Mouse (Mus musculus) midbrain, postnatal 0 days (tissue): ENCODE measurements at regions not wholly inside any gene's neighbourhood (a gene's known extent, or its start where the extent isn't known, plus 50 kb on each side); places are given as distances from the start of the nearest gene placed in this dataset.

ENCODE experiments used
- ATAC-seq: fragments of 200-750 bp; cut with Nextera tagmentation; 2 replicates; pipeline ENCODE4 v1.8.0; 2017; ENCODE audit warnings: moderate number of reproducible peaks, mild to moderate bottlenecking, moderate TSS enrichment, moderate library complexity; ENCODE audit not compliant: low FRiP score
- DNase-seq: peaks from one replicate; pipeline ENCODE4 v3.0.0-alpha.2; 2015; ENCODE audit warnings: low spot score
- H3K27ac ChIP-seq: fragments of 300-500 bp; sonication (generic); 2 replicates; pipeline ENCODE4 v1.5.1; 2014; ENCODE audit warnings: low read depth, mild to moderate bottlenecking, low read length, mixed read lengths
- H3K27me3 ChIP-seq: fragments of 300-500 bp; sonication (generic); 2 replicates; pipeline ENCODE4 v1.6.1; 2014; ENCODE audit warnings: low read length, control low read depth, mixed read lengths; ENCODE audit not compliant: insufficient read depth
- H3K36me3 ChIP-seq: fragments of 300-500 bp; sonication (generic); 2 replicates; pipeline ENCODE4 v1.6.1; 2014; ENCODE audit warnings: low read length, control low read depth, mixed read lengths; ENCODE audit not compliant: insufficient read depth
- H3K4me1 ChIP-seq: fragments of 300-500 bp; sonication (generic); 2 replicates; pipeline ENCODE4 v1.6.1; 2014; ENCODE audit warnings: mild to moderate bottlenecking, control low read depth, antibody characterized with exemption, low read length, mixed read lengths; ENCODE audit not compliant: insufficient read depth
- H3K4me2 ChIP-seq: fragments of 300-500 bp; sonication (generic); 2 replicates; pipeline ENCODE4 v1.6.1; 2014; ENCODE audit warnings: low read depth, mild to moderate bottlenecking, low read length, mixed read lengths; ENCODE audit not compliant: poor library complexity, severe bottlenecking
- H3K4me3 ChIP-seq: fragments of 300-500 bp; sonication (generic); 2 replicates; pipeline ENCODE4 v1.5.1; 2014; ENCODE audit warnings: low read depth, mild to moderate bottlenecking, low read length, moderate library complexity
- H3K9ac ChIP-seq: fragments of 300-500 bp; sonication (generic); replicated peaks from 2 replicates; pipeline ENCODE4 v1.6.1; 2014; ENCODE audit warnings: mild to moderate bottlenecking, low read length, moderate library complexity, mixed read lengths; ENCODE audit not compliant: poor library complexity, severe bottlenecking
- H3K9me3 ChIP-seq: fragments of 300-500 bp; sonication (generic); 2 replicates; pipeline ENCODE4 v1.6.1; 2016; ENCODE audit warnings: low read length, control low read depth
- CTCF ChIP-seq: IDR thresholded peaks from 2 replicates; pipeline ENCODE4 v1.5.1; 2016; ENCODE audit warnings: antibody characterized with exemption, mild to moderate bottlenecking
- WGBS: fragments of 180-500 bp; shearing (Covaris S2); extraction: QIAGEN DNeasy Blood & Tissue Kit; methylation state at CpG from one replicate; pipeline ENCODE4 v1.1.7; 2014; 5-methylcytosine and 5-hydroxymethylcytosine counted together

- DNase-seq (no peak), ATAC-seq (no peak)
- Histone ChIP-seq H3K27me3 (0 out of 2 replicates have a peak, but pooled peaks cover 2% of the 10 kb centered on the region), H3K4me2 (no peak overlapping the region), H3K4me1 (no peaks in the 10 kb centered on the region), H3K27ac (no peak overlapping the region), H3K9ac (no peak overlapping the region), H3K4me3 (no peak overlapping the region), H3K36me3 (no peaks in the 10 kb centered on the region), H3K9me3 (no peaks in the 10 kb centered on the region)
- WGBS: 88% methylated on average over 5 of the region's 5 CpGs
- TF ChIP-seq CTCF: no peak
These were observed 92.9 kb upstream of the Nebl start for GRCm38 (mm10) chr2:17824176-17824575.

GRCm38 (mm10) chr2:17822621-17823006 is 91.3 kb upstream of the Nebl start:
- no peaks in the 10 kb centered on the region for H3K4me1 ChIP-seq
- H3K36me3 ChIP-seq: no peaks in the 10 kb centered on the region
- H3K9ac ChIP-seq: no peak overlapping the region
- H3K27ac ChIP-seq: no peak overlapping the region
- TF ChIP-seq CTCF: no peak
- H3K27me3 ChIP-seq: 0 out of 2 replicates have a peak, but pooled peaks cover 2% of the 10 kb centered on the region
- no peak for DNase-seq
- 88% methylated on average over 4 of the region's 4 CpGs for WGBS
- no peaks in the 10 kb centered on the region for H3K9me3 ChIP-seq
- H3K4me3 ChIP-seq: no peak overlapping the region
- no peak for ATAC-seq
- H3K4me2 ChIP-seq: no peak overlapping the region

GRCm38 (mm10) chr2:17821878-17822620 is 90.8 kb upstream of the Nebl start:
- no peak overlapping the region for H3K9ac ChIP-seq
- H3K4me2 ChIP-seq: no peak overlapping the region
- TF ChIP-seq CTCF: no peak
- 75% methylated on average over 13 of the region's 13 CpGs for WGBS
- DNase-seq: no peak
- H3K27ac ChIP-seq: no peak overlapping the region
- H3K4me3 ChIP-seq: no peak overlapping the region
- H3K36me3 ChIP-seq: no peaks in the 10 kb centered on the region
- H3K4me1 ChIP-seq: no peaks in the 10 kb centered on the region
- no peak for ATAC-seq
- H3K9me3 ChIP-seq: no peaks in the 10 kb centered on the region
- H3K27me3 ChIP-seq: 0 out of 2 replicates have a peak, but pooled peaks cover 2% of the 10 kb centered on the region

GRCm38 (mm10) chr2:17811943-17812670 is 80.8 kb upstream of the Nebl start:
- WGBS: 22% methylated on average over 7 of the region's 7 CpGs
- Histone ChIP-seq H3K4me1 (no peaks in the 10 kb centered on the region), H3K4me3 (no peak overlapping the region), H3K27ac (no peak overlapping the region), H3K36me3 (no peaks in the 10 kb centered on the region), H3K4me2 (no peak overlapping the region), H3K9ac (no peak overlapping the region), H3K27me3 (no peaks in the 10 kb centered on the region), H3K9me3 (no peaks in the 10 kb centered on the region)
- DNase-seq (no peak), ATAC-seq (no peak)
- TF ChIP-seq CTCF: no peak
